Mouse (Mus musculus) hindbrain, embryonic 15.5 days (tissue): ENCODE measurements at regions not wholly inside any gene's neighbourhood (a gene's known extent, or its start where the extent isn't known, plus 50 kb on each side); places are given as distances from the start of the nearest gene placed in this dataset.
A peak's percentile ranks its signal among the peaks of the same experiment; 100 is the strongest.
"Not testable (repeated sequence)": the region's sequence is repeated elsewhere in the genome, so short reads cannot be mapped to it uniquely, and the experiment has no call there.

Experiments
- ATAC-seq: fragments of 200-750 bp; cut with Nextera tagmentation; 2 replicates; pipeline ENCODE4 v1.8.0; 2017; ENCODE audit warnings: low read depth, moderate number of reproducible peaks, moderate TSS enrichment; ENCODE audit not compliant: low FRiP score
- H3K27ac ChIP-seq: fragments of 300-500 bp; sonication (generic); replicated peaks from 2 replicates; pipeline ENCODE4 v1.5.1; 2015; ENCODE audit warnings: mild to moderate bottlenecking, inconsistent platforms
- H3K27me3 ChIP-seq: fragments of 300-500 bp; sonication (generic); 2 replicates; pipeline ENCODE4 v1.6.1; 2015; ENCODE audit warnings: control low read depth, inconsistent platforms
- H3K36me3 ChIP-seq: fragments of 300-500 bp; sonication (generic); 2 replicates; pipeline ENCODE4 v1.6.1; 2015; ENCODE audit warnings: control low read depth, inconsistent platforms
- H3K4me1 ChIP-seq: fragments of 300-500 bp; sonication (generic); replicated peaks from 2 replicates; pipeline ENCODE4 v1.6.1; 2015; ENCODE audit warnings: control low read depth, inconsistent platforms
- H3K4me2 ChIP-seq: fragments of 300-500 bp; sonication (generic); 2 replicates; pipeline ENCODE4 v1.6.1; 2015; ENCODE audit warnings: moderate library complexity, mild to moderate bottlenecking, inconsistent platforms
- H3K4me3 ChIP-seq: fragments of 300-500 bp; sonication (generic); 2 replicates; pipeline ENCODE4 v1.5.1; 2015; ENCODE audit warnings: mild to moderate bottlenecking, inconsistent platforms
- H3K9ac ChIP-seq: fragments of 300-500 bp; sonication (generic); 2 replicates; pipeline ENCODE4 v1.6.1; 2015; ENCODE audit warnings: inconsistent platforms
- H3K9me3 ChIP-seq: fragments of 300-500 bp; sonication (generic); 2 replicates; pipeline ENCODE4 v1.6.1; 2016; ENCODE audit warnings: control low read depth, inconsistent platforms
- WGBS: fragments of 180-500 bp; shearing (Covaris S2); methylation state at CpG from one replicate; pipeline ENCODE4 v1.1.7; 2015; 5-methylcytosine and 5-hydroxymethylcytosine counted together

- ATAC-seq, result no peak
- H3K4me3 ChIP-seq, result no peak overlapping the region
- H3K36me3 ChIP-seq, result no peaks in the 10 kb centered on the region
- no peaks in the 10 kb centered on the region for H3K9me3 ChIP-seq
- 85% methylated on average over 5 of the region's 5 CpGs for WGBS
- H3K9ac ChIP-seq, result no peak overlapping the region
- H3K4me1 ChIP-seq, result no peaks in the 10 kb centered on the region
- no peaks in the 10 kb centered on the region for H3K27me3 ChIP-seq
- H3K27ac ChIP-seq, result no peak overlapping the region
- no peak overlapping the region for H3K4me2 ChIP-seq
These were observed 220.8 kb upstream of the Tusc1 start for GRCm38 (mm10) chr4:93555787-93556760.

DNA sequence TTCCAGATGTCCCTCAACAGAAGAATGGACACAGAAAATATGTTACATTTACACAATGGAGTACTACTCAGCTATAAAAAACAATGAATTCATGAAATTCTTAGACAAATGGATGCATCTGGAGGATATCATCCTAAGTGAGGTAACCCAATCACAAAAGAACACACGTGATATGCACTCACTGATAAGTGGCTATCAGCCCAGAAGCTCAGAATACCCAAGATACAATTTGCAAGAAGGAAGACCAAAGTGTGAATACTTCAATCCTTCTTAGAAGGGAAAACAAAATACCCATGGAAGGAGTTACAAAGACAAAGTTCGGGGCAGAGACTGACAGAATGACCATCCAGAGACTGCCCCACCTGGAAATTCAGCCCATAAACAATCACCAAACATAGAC, 219.9 kb upstream of the Tusc1 start:
- not testable (repeated sequence) for H3K36me3 ChIP-seq, H3K4me1 ChIP-seq, H3K27ac ChIP-seq, H3K9ac ChIP-seq, H3K4me2 ChIP-seq, H3K9me3 ChIP-seq, H3K4me3 ChIP-seq, H3K27me3 ChIP-seq, ATAC-seq
- WGBS, result 86% methylated on average over 2 of the region's 2 CpGs

GRCm38 (mm10) chr4:93552489-93553160, 217.3 kb upstream of the Tusc1 start:
- no peak for ATAC-seq
- WGBS, result 74% methylated on average over 4 of the region's 4 CpGs
- no peak overlapping the region for H3K4me3 ChIP-seq

DNA sequence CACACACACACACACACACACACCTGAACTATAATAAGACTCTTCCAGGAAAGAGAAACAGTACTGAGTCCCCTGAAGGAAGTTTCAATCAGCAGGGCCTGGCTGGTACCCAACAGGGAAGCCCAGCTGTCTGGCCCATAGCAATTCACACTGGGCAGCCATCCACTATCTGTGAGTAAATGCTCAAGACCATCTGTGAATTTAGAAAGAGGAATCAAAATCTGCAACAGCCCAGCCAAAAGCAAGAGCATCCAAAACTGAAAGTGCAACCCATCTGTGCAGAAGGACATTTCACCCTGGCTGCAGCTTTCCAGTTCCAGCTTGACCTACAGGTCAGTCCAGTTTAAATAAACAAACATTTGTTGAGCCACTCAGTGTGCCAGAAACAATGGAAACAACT, 215.8 kb upstream of the Tusc1 start:
- Histone ChIP-seq H3K9ac (no peak overlapping the region), H3K27ac (no peak overlapping the region), H3K4me3 (no peak overlapping the region), H3K4me1 (no peaks in the 10 kb centered on the region), H3K4me2 (no peak overlapping the region), H3K36me3 (no peaks in the 10 kb centered on the region), H3K9me3 (no peaks in the 10 kb centered on the region), H3K27me3 (no peaks in the 10 kb centered on the region)
- ATAC-seq, result peak; percentile 66

More at GRCm38 (mm10) chr4:93552489-93553160, 217.3 kb upstream of the Tusc1 start:
- H3K4me2 ChIP-seq, result no peak overlapping the region
- H3K27ac ChIP-seq, result no peak overlapping the region
- no peak overlapping the region for H3K9ac ChIP-seq
- no peaks in the 10 kb centered on the region for H3K9me3 ChIP-seq
- H3K27me3 ChIP-seq, result no peaks in the 10 kb centered on the region
- H3K36me3 ChIP-seq, result no peaks in the 10 kb centered on the region
- no peaks in the 10 kb centered on the region for H3K4me1 ChIP-seq

DNA sequence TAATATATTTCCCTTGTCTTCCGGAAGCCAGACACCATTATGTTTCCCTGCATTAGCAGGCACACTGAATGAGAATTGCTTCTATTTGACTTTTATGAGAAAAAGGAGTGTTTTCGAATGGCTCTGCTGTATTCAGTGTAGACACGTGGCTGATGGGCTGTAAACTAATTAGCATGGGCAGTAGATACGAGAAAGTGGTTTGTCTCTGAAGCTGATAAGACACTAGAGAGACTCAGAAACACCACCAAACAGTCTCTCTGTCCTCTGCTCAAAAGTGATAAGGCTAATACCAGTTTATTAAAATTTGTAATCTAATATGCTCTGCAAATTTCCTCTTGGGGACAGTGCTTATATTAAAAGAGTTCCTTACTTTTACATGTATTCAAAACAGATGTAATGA, 205.3 kb upstream of the Tusc1 start:
- H3K9ac ChIP-seq, result no peak overlapping the region
- H3K4me3 ChIP-seq, result no peak overlapping the region
- WGBS, result 54% methylated on average over 4 of the region's 4 CpGs
- no peak overlapping the region for H3K4me2 ChIP-seq
- no peaks in the 10 kb centered on the region for H3K36me3 ChIP-seq
- peak; percentile 19; the same call in 1 of the 2 replicates for ATAC-seq
- no peaks in the 10 kb centered on the region for H3K4me1 ChIP-seq
- no peaks in the 10 kb centered on the region for H3K9me3 ChIP-seq
- no peak overlapping the region for H3K27ac ChIP-seq
- H3K27me3 ChIP-seq, result no peaks in the 10 kb centered on the region

DNA sequence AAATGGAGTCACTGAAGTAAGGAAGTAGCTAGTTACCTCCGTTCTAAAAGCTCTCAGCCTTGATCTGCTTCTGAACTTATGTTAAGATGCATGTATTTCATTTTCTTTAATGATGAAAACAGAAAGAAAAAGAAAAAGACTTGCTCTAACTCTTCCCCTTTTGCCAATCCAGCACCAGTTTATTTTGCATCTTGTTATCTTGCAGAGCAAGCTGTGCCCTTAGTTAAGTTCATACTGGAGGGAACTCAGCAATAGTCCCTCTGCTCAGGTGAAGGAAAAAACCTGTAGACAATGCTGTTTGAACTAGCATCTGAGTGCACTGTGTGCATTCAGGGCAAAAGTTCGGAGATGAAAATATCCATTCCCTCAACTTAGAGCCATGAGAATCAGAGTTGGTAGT, 192.1 kb upstream of the Tusc1 start:
- Histone ChIP-seq H3K36me3 (no peaks in the 10 kb centered on the region), H3K4me2 (no peak overlapping the region), H3K27ac (no peak overlapping the region), H3K9me3 (no peaks in the 10 kb centered on the region), H3K4me1 (no peaks in the 10 kb centered on the region), H3K9ac (no peak overlapping the region), H3K27me3 (no peaks in the 10 kb centered on the region), H3K4me3 (no peak overlapping the region)
- ATAC-seq, result no peak
- WGBS, result 76% methylated on average over 2 of the region's 2 CpGs

DNA sequence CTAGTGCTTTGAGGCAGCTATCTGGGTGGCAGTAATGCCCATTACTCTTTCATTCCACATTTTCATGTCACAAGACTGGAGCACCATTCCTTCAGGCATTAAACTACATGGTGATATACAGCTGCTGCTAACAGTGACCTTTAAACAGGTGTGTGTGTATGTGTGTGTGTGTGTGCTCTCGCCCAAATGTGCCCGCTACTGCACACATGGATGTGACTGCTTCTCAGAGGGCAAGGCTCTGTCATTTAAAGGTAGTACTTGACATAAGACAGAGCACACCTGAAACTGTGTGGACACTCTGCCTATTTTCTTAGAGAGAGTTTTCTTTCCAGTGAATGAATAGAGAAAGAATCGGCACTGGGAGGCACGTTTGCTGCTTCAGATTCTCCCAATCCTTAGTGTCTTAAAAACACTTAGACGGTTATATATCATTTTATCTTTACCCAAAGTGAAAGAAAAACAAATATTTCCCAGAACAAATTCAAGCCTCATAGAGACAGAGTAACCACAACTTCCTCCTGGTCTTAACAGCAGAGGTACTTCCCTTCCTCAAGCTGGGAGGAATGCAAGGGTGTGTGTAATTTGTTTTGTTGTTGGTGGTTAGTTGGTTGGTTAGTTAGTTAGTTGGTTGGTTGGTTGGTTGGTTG, 185.3 kb upstream of the Tusc1 start:
- Histone ChIP-seq H3K9ac (no peak overlapping the region), H3K27me3 (no peaks in the 10 kb centered on the region), H3K4me2 (no peak overlapping the region), H3K36me3 (no peaks in the 10 kb centered on the region), H3K27ac (no peak overlapping the region), H3K4me3 (no peak overlapping the region), H3K9me3 (no peaks in the 10 kb centered on the region), H3K4me1 (no peaks in the 10 kb centered on the region)
- no peak for ATAC-seq
- 90% methylated on average over 5 of the region's 5 CpGs for WGBS

GRCm38 (mm10) chr4:93518925-93519324, 183.6 kb upstream of the Tusc1 start:
- H3K4me1 ChIP-seq, result no peaks in the 10 kb centered on the region
- 95% methylated on average over 5 of the region's 5 CpGs for WGBS

DNA sequence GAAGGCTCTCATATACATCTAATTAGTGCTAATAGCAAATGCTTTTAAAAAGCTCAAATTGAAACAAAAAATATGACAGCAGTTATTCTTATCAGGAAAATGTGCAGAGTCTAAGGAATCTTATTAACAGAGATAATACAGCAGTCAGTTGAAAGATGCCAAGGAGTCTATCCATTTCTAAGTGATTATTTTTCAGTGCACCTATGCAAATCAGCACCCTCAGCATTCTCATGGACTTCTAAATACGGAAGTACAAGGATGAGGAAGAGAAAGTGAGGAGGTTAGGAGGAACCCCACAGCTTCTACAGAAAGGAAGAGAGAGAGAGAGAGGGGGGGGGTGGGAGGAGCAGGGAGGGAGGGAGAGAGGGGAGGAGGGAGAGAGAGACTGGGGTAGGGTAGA, 175.5 kb upstream of the Tusc1 start:
- H3K27ac ChIP-seq, result no peak overlapping the region
- no peak overlapping the region for H3K9ac ChIP-seq
- no peaks in the 10 kb centered on the region for H3K4me1 ChIP-seq
- H3K4me2 ChIP-seq, result no peak overlapping the region
- no peak for ATAC-seq
- WGBS, result 26% methylated on average over 1 of the region's 1 CpGs
- no peaks in the 10 kb centered on the region for H3K27me3 ChIP-seq
- no peaks in the 10 kb centered on the region for H3K9me3 ChIP-seq
- H3K36me3 ChIP-seq, result no peaks in the 10 kb centered on the region
- H3K4me3 ChIP-seq, result no peak overlapping the region

More at GRCm38 (mm10) chr4:93518925-93519324, 183.6 kb upstream of the Tusc1 start:
- Histone ChIP-seq H3K4me3 (no peak overlapping the region), H3K27ac (no peak overlapping the region), H3K4me2 (no peak overlapping the region), H3K9ac (no peak overlapping the region), H3K27me3 (no peaks in the 10 kb centered on the region), H3K36me3 (no peaks in the 10 kb centered on the region), H3K9me3 (no peaks in the 10 kb centered on the region)
- ATAC-seq, result no peak

DNA sequence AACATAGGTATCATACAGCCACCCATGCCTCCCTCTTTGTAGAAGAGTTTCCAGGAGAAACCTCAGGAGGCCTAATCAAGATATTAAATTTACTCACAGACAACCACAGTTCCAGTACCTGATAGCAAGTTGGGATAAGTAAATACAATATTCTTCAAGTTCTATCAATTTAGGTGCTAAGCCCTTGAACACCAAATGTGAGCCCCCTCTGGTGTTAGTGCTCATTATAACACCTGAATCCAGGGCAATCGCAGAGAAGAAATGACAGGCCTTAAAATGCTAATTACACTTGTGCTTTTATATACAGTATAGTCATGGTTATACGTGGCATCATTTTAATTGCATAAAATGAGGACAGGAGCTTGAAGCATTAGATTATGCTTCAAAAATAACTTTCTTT, 161.6 kb upstream of the Tusc1 start:
- Histone ChIP-seq H3K4me1 (no peaks in the 10 kb centered on the region), H3K36me3 (no peaks in the 10 kb centered on the region), H3K4me2 (no peak overlapping the region), H3K27me3 (no peaks in the 10 kb centered on the region), H3K27ac (no peak overlapping the region), H3K4me3 (no peak overlapping the region), H3K9me3 (no peaks in the 10 kb centered on the region), H3K9ac (no peak overlapping the region)
- WGBS, result 76% methylated on average over 2 of the region's 2 CpGs
- no peak for ATAC-seq

DNA sequence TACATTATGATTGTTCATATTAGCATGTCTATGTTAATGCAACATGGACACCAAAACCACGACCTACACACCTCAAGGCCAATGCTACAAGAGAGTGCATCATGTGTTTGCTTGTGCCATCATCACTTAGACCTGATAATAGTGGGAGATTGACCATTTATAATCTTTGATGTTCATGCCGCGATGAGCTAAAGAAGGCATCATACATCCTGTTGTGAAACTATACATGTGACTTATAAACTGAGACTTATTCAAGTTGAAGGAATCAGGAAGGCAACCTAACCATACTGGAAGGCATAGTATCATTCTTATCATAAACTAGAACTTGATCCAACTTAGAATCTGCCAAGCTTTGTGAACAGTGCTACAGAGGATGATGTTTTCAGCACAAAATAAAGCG, 159.0 kb upstream of the Tusc1 start:
- Histone ChIP-seq H3K4me3 (no peak overlapping the region), H3K27ac (no peak overlapping the region), H3K9me3 (no peaks in the 10 kb centered on the region), H3K36me3 (no peaks in the 10 kb centered on the region), H3K4me1 (no peaks in the 10 kb centered on the region), H3K9ac (no peak overlapping the region), H3K27me3 (no peaks in the 10 kb centered on the region), H3K4me2 (no peak overlapping the region)
- no peak for ATAC-seq
- 96% methylated on average over 4 of the region's 4 CpGs for WGBS

GRCm38 (mm10) chr4:93493905-93494304, 158.6 kb upstream of the Tusc1 start:
- no peak overlapping the region for H3K27ac ChIP-seq
- H3K36me3 ChIP-seq, result no peaks in the 10 kb centered on the region
- no peak overlapping the region for H3K4me2 ChIP-seq
- no peak for ATAC-seq
- no peaks in the 10 kb centered on the region for H3K9me3 ChIP-seq
- no peak overlapping the region for H3K4me3 ChIP-seq
- 92% methylated on average over 2 of the region's 2 CpGs for WGBS
- no peaks in the 10 kb centered on the region for H3K27me3 ChIP-seq
- no peaks in the 10 kb centered on the region for H3K4me1 ChIP-seq
- H3K9ac ChIP-seq, result no peak overlapping the region
